Mouse (Mus musculus): Measurements from ENCODE around the gene Olfr655. TPM values are rescaled to one million over a fixed set of nuclear protein-coding genes. Genes with fewer than 3 reads are reported as not detected.

The Olfr655 gene
- not detected in 2 replicates for polyA plus RNA-seq (2012)

- no peak for TF ChIP-seq GATA1 (IDR thresholded peaks at IDR 0.05; ENCODE audit: low read length)
Observed at GRCm38 (mm10) chr7:104601679-104602078, at the start of gene Olfr655. TSS of gene Olfr655 (minus strand) at chr7:104601779.

- TF ChIP-seq GATA1 (IDR thresholded peaks at IDR 0.05; ENCODE audit: low read length) = no peak
Observed at GRCm38 (mm10) chr7:104646841-104647482, 45.4 kb upstream of the Olfr655 start, which contains the start of gene Olfr658. TSS of gene Olfr658 (minus strand) at chr7:104647305.

- no peak for TF ChIP-seq GATA1 (IDR thresholded peaks at IDR 0.05; ENCODE audit: low read length)
Observed at GRCm38 (mm10) chr7:104624494-104624893, 22.9 kb upstream of the Olfr655 start, which contains the start of gene Olfr657. TSS of gene Olfr657 (plus strand) at chr7:104624794.

- no peak for TF ChIP-seq GATA1 (IDR thresholded peaks at IDR 0.05; ENCODE audit: low read length)
Observed at GRCm38 (mm10) chr7:104613655-104614054, 12.1 kb upstream of the Olfr655 start, which contains the start of gene Olfr656. TSS of gene Olfr656 (plus strand) at chr7:104613955.

- no peak for TF ChIP-seq GATA1 (IDR thresholded peaks at IDR 0.05; ENCODE audit: low read length)
Observed at GRCm38 (mm10) chr7:104604727-104605126, 3.1 kb upstream of the Olfr655 start.

GRCm38 (mm10) chr7:104603173-104603572 is 1.6 kb upstream of the Olfr655 start:
- TF ChIP-seq GATA1 (IDR thresholded peaks at IDR 0.05; ENCODE audit: low read length) = no peak

- TF ChIP-seq GATA1 (IDR thresholded peaks at IDR 0.05; ENCODE audit: low read length) = no peak
Observed at GRCm38 (mm10) chr7:104588274-104588673, 13.3 kb downstream of the Olfr655 start.

GRCm38 (mm10) chr7:104586725-104587124 is 14.9 kb downstream of the Olfr655 start, which contains the start of gene Olfr654:
TSS of gene Olfr654 (plus strand) at chr7:104587025.
- no peak for TF ChIP-seq GATA1 (IDR thresholded peaks at IDR 0.05; ENCODE audit: low read length)

GRCm38 (mm10) chr7:104581429-104581828 is 20.1 kb downstream of the Olfr655 start:
- TF ChIP-seq GATA1 (IDR thresholded peaks at IDR 0.05; ENCODE audit: low read length) = no peak

GRCm38 (mm10) chr7:104580846-104581245 is 20.7 kb downstream of the Olfr655 start:
- TF ChIP-seq GATA1 (IDR thresholded peaks at IDR 0.05; ENCODE audit: low read length) = no peak

GRCm38 (mm10) chr7:104577014-104577413 is 24.6 kb downstream of the Olfr655 start, which contains the start of gene Olfr653:
TSS of gene Olfr653 (plus strand) at chr7:104577314.
- no peak for TF ChIP-seq GATA1 (IDR thresholded peaks at IDR 0.05; ENCODE audit: low read length)

GRCm38 (mm10) chr7:104560601-104561000 is 41.0 kb downstream of the Olfr655 start, which contains the start of gene Olfr652:
TSS of gene Olfr652 (plus strand) at chr7:104560901.
- no peak for TF ChIP-seq GATA1 (IDR thresholded peaks at IDR 0.05; ENCODE audit: low read length)

GRCm38 (mm10) chr7:104552700-104553099 is 48.9 kb downstream of the Olfr655 start:
- TF ChIP-seq GATA1 (IDR thresholded peaks at IDR 0.05; ENCODE audit: low read length) = no peak

GRCm38 (mm10) chr7:104549833-104550232 is 51.7 kb downstream of the Olfr655 start, which contains the start of gene Olfr651:
TSS of gene Olfr651 (plus strand) at chr7:104550133.
- TF ChIP-seq GATA1 (IDR thresholded peaks at IDR 0.05; ENCODE audit: low read length) = no peak

Other genes with a start within 250 kb of the Olfr655 start
- gene Trim12c, start 248.4 kb downstream of the Olfr655 start, polyA plus RNA-seq (2012) = 1.2 and 1.5 TPM in 2 replicates
- gene Trim30b, start 231.9 kb downstream of the Olfr655 start, polyA plus RNA-seq (2012) = not detected in 2 replicates
- not detected in 2 replicates for gene Trim30c, start 200.9 kb downstream of the Olfr655 start, polyA plus RNA-seq (2012)
- not detected in 2 replicates for gene Trim30a, start 136.6 kb downstream of the Olfr655 start, polyA plus RNA-seq (2012)
- not detected in 2 replicates for gene Trim30d, start 93.9 kb downstream of the Olfr655 start, polyA plus RNA-seq (2012)
- not detected in 2 replicates for gene Olfr651, start 51.6 kb downstream of the Olfr655 start, polyA plus RNA-seq (2012)
- not detected in 2 replicates for gene Olfr652, start 40.9 kb downstream of the Olfr655 start, polyA plus RNA-seq (2012)
- not detected in 2 replicates for gene Olfr653, start 24.5 kb downstream of the Olfr655 start, polyA plus RNA-seq (2012)
- not detected in 2 replicates for gene Olfr654, start 14.8 kb downstream of the Olfr655 start, polyA plus RNA-seq (2012)
- gene Olfr656, start 12.2 kb upstream of the Olfr655 start, polyA plus RNA-seq (2012) = not detected in 2 replicates
- gene Olfr657, start 23.0 kb upstream of the Olfr655 start, polyA plus RNA-seq (2012) = not detected in 2 replicates
- not detected in 2 replicates for gene Olfr658, start 45.5 kb upstream of the Olfr655 start, polyA plus RNA-seq (2012)
- gene Olfr659, start 65.0 kb upstream of the Olfr655 start, polyA plus RNA-seq (2012) = not detected in 2 replicates
- not detected in 2 replicates for gene Olfr661, start 84.7 kb upstream of the Olfr655 start, polyA plus RNA-seq (2012)
- not detected in 2 replicates for gene Usp17le, start 175.7 kb upstream of the Olfr655 start, polyA plus RNA-seq (2012)
- gene Usp17lb, start 240.8 kb upstream of the Olfr655 start, polyA plus RNA-seq (2012) = not detected in 2 replicates

All from G1E-ER4 (cell line).